Mouse (Mus musculus) neutrophil, adult 65 days (primary cell): Measurements from ENCODE around the gene Hhipl2. TPM values are rescaled to one million over a fixed set of nuclear protein-coding genes. Genes with fewer than 3 reads are reported as not detected.

Experiments
- total RNA-seq: library from RNA; stranded (reverse); gene quantifications from 2 replicates; pipeline ENCODE4 v1.2.4, GENCODE M21; 2023

Hhipl2 gene
- not detected in 2 replicates for total RNA-seq

DNA sequence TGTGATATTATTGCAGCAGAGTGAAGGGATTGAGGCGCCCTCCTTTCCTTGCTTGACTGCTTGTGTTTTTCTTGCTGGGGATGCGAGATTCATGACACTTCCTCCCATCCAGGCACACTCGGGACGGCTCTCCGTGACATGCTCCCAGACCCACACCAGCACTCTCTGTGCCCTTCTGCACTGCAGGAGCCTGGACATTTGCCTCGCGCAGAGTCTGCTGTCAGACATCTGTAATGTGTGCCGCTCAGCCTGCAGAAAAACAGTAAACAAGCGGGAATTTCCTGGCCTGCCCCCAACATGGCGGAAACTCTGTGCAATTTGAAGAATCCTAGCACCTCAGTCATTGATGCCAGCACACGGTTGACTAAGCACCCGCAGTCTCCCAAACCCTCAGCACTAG is at the start of gene Hhipl2:
TSS of gene Hhipl2 (plus strand) at position 343 of the 400 bp plus-strand sequence.

DNA sequence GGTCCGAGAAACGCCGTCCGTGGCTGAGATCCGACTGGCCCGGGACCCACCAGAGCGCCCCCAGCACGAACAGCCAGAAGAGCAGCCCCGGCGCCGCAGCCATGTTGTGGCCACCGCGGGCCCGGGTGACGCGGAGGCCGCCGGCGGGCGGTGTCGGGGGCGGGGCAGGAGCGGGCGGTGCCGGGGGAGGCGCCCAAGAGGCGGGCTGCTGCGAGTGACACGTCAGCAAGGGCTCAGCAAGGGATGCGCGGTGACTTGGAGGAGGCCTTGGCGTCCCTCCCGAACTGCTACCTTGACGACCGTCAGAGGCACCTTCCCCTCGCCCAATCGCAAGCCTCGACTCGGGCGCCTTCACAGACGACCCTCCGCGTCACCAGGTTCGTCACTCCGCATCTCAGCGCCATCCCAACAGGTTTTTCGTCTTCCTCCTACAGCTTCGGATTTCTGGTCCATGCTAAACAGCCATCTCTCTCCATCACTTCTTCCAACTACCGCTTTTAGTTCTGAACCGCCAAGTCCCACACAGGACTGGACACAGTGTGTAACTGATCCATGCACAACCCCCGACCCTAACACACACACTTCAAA is 48.5 kb upstream of the Hhipl2 start, which contains the start of gene Mia3:
TSS of gene Mia3 (minus strand) at position 127 of the 588 bp plus-strand sequence.

DNA sequence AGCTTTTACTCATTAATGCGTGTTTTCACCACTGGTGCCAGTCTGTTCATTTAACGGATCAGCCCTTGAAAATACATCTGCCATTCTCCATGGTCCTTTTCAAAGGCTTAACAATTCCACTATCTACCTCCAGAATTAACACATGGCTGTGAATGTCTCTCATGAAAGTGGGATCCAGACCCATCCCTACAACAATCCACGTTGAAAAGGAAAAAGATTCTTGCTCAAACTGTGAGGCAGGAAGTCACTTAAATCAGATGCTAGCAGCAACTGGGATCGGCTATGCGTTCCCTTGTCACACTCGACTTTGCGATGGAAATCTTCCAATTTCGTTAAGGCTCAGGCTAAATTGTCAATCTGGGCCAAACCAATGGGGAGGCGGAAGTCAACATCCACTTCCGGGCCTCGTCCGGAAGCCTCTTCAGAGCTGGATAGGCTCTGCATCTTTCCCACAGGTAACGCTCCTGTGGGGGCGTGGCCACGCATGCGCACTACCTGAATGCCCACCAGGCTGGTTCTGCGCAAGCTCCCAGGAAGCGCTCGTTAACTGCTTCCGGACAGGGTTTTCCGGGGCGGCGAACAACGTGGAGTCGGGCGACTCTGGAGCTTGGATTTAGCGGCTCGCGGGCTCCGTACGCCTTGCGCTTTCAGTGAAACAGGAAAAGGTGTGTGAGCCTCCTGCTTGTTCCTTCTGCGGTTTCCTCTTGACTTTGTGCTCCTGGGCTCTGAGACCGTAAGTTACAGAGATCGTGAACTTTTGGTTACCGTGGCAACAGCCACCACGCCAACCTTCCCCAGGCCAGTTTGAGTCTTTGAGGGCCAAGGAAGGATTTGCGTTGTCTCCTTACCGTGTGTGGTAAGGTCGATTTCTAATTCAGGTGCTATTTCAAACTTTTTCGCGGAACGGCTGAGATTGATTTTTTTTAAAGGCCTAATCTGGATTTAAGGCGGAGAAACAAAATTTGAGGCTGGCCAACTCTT is 29.3 kb upstream of the Hhipl2 start, which contains the start of gene Taf1a:
TSS of gene Taf1a (plus strand) at position 556 of the 981 bp plus-strand sequence.

Other genes starting within 250 kb of the Hhipl2 start
- gene Disp1, start 196.7 kb upstream of the Hhipl2 start, total RNA-seq = 3.4 and 5.9 TPM in 2 replicates
- gene Aida, start 121.6 kb upstream of the Hhipl2 start, total RNA-seq = 19.5 and 20.7 TPM in 2 replicates
- gene Brox, start 120.9 kb upstream of the Hhipl2 start, total RNA-seq = 37.0 and 49.2 TPM in 2 replicates
- gene Mia3, start 48.7 kb upstream of the Hhipl2 start, total RNA-seq = 120 and 140 TPM in 2 replicates
- gene Taf1a, start 29.2 kb upstream of the Hhipl2 start, total RNA-seq = 5.3 and 8.8 TPM in 2 replicates